Mouse (Mus musculus): ENCODE results near the gene Sgsm3.
"Not testable (repeated sequence)": the region's sequence is repeated elsewhere in the genome, so short reads cannot be mapped to it uniquely, and the experiment has no call there.

Gene Sgsm3

DNA sequence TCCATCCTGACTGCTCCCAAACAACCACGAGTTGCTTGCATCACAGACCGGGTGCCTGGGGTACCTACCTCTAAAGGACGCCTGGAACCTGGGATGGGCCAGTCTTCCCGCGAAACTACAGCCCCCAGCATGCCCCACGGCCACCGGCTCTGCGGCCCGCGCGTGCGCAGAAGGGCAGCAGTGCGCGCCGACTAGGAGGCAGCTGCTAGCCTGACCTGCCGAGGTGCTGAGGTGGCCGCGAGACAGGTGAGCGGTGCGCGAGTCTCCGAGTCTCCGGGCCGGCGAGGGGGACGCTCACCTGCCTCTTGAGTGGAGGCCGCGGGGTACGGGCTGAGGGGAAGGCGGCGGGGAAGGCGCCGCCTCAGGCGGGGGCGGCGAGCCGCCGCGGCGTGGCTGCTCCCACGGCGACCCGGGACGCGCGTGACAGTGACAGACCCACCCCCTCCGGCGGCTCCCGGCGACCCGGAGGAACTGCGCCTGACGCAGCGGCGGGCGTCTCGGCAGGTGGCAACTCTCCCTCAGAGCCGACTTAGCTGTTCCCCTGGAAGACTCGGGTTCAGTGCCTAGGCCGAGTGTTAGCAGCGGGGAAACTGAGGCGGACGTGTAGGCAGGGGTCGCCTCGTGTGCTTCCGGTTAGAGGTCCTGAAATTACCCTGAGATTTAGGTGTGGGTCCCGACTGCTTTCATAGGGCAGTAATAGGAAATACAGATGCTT is at the start of gene Sgsm3:
Sgsm3 (plus strand) TSS at position 146 of the 715 bp plus-strand sequence.
- DNase-seq (ENCODE audit: low read depth, low spot score): peak; percentile 71

DNA sequence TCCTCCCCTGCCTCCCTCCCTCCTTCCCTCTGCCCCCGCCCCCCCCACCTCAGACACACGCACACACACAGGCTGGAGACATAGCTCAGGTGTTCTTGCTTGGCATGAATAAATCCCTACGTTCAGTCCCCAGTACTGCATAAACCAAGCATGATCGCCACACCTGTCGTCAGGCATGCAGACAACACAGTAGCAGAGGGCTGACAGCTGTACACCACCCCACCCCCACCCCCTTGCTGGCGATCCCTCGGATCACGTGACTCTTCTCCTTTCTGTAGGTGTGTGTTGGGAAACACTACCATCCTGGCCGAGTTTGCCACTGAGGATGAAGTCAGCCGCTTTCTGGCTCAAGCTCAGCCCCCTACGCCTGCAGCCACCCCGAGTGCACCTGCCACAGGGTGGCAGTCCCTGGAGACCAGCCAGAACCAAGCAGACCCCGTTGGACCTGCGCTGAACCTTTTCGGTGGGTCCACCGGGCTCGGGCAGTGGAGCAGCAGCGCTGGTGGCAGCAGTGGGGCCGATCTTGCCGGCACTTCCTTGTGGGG is 48.7 kb upstream of the Sgsm3 start:
- DNase-seq (ENCODE audit: low read depth, low spot score): no peak

DNA sequence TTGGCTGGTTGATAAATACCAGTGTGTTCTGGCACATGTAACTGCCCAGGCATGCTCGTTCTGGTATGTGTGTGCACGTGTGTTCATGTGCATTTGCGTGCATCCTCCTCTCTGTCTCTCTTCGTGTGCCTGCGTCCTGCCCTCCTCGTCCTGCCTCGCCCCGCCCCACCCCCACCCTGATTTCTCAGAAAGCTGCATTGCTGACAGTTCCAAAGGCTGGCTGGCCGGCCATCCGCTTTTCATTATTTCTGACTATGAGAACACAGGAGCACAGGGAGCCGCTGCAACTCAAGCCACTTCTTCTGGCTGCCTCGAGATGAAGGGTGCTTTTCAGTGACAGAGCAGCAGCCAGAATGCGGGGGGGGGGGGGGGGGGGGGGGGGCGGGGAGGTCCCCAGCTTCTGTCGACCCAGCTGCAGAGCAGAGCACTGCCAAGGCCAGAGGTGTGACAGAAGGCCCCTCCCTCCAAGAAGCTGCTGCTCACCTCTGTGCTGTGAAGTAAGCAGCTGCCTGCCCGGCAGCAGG is 47.5 kb upstream of the Sgsm3 start:
- DNase-seq (ENCODE audit: low read depth, low spot score): no peak

DNA sequence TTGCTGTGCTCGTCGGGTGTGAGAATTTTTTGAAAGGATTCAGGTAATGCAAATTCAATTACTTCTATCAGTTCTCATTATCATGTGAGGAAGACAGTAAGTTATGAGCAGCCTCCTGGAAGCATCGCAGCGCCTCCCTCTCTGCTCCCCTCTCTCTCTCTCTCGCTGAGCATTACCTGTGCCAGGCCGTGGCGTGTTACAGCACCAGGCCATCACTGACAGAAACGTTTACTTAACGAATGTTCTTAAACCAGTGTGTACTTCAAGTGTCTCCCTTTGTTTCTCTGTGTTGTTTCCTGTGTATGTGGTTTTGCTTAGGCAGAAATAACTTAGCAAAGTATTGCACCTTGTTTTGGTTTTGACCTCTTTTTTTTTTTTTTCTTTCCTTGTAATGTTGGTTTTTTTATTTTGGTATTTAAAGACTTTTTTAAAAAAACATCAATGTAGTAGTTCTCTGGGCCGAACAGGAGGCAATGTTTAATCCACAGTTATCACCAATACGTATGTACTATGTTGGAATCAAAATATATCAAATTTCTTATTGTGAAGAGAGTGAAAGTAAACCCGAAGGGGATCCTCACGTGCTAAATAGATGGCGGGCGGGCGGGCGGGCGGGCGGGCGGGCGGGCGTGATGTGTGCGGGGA is 46.8 kb upstream of the Sgsm3 start:
- not testable (repeated sequence) for DNase-seq (ENCODE audit: low read depth, low spot score)

DNA sequence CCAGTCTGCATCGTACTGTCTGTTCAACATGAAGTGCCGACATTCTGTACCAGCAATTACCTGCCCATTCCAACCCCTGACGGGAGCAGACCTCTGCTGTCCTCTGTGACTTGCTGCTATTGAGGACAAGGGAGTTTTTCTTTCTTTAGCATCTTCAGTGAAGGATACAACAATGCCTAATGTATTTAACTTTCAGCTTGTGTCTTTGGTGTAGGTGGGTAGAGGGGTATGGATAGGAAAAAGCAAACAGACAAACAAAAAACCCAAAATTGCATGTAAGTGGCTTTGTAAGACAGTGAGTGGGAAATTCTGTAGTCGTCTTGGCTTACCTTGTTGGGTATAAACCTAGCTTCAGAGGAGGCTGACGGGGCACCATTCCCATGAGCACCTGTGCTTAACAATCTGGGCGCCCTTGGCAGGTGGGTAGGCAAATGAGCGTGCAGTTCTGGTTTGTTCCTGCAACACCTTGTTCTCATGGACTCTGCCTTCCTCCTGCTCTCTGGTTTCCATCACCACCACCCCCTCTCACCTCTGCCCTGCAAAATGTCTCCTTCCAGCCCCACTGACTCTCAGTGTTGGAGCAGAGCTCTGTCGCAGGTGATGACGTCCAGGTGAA is 46.1 kb upstream of the Sgsm3 start:
- DNase-seq (ENCODE audit: low read depth, low spot score): no peak

DNA sequence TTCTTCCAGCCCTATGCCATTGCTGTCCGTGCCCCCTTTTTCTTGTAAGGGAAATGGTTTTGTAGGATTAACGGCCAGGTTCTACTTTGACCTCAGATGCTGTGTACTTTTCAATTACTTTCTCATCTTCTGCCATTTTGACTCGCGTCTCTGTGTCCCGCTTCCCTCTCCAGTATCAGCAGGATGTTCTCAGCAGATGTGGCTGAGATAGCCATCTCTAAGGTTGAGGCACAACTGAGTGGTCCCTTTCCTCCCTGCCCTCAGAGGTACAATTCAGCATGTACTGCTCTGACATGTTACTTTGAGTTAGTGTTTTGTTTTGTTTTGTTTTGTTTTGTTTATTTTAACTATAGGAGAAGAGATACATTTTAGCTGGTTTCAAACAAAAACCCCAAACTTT is 42.7 kb upstream of the Sgsm3 start:
- DNase-seq (ENCODE audit: low read depth, low spot score): no peak

DNA sequence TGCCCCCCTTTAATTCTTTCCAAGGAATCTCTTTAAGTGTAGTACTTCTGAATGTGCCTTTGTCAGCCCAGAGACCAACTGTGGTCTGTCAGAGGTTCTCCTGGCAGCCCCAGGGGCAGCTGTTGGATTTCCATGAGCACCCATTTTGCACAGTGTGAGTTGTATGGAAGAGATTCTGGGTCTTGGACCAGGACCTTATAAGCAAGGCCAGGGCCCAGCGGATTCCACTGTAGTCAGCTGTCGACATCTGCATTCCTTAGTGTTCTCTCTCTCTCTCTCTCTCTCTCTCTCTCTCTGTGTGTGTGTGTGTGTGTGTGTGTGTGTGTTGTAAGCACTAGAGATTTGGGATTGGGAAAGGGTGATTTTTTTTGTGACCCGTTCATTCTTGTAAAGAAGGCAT is 40.9 kb upstream of the Sgsm3 start:
- no peak for DNase-seq (ENCODE audit: low read depth, low spot score)

DNA sequence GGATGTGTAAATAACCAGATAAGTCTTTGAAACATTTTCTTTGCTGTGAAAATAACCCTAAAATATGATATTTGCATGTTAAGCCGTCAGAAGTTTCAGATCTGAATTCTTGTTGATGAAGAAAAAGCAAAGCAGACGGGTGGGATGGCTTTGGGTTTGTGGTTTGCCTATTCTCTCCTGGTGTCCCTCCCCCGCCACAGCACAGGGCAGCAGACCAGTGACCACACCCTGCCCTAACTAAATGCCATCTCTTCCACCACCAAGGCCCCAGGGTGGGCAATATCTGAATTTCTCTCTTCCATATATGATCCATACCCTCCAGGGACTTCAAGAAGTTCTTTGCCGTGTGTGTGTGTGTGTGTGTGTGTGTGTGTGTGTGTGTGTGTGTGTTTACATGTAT is 39.0 kb upstream of the Sgsm3 start:
- DNase-seq (ENCODE audit: low read depth, low spot score): no peak

DNA sequence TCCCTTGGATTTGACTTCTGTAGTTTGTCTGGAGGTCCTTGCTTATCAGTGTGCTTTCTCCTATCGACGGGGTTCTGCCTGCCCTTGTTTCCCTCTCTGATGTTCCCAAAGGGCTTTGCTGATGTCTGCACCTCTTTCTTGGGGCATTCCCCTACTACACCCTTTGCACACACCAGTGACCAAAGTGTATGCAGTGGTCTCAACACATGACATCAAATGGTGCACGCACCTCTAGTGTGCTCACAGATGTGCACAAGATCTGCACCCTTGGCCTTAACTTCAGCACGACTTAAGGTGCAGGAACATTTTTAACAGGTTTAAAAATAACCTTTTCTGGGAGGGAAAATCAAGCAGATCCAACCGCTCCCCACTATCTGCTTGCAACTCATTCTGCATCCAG is 38.2 kb upstream of the Sgsm3 start:
- DNase-seq (ENCODE audit: low read depth, low spot score): no peak

DNA sequence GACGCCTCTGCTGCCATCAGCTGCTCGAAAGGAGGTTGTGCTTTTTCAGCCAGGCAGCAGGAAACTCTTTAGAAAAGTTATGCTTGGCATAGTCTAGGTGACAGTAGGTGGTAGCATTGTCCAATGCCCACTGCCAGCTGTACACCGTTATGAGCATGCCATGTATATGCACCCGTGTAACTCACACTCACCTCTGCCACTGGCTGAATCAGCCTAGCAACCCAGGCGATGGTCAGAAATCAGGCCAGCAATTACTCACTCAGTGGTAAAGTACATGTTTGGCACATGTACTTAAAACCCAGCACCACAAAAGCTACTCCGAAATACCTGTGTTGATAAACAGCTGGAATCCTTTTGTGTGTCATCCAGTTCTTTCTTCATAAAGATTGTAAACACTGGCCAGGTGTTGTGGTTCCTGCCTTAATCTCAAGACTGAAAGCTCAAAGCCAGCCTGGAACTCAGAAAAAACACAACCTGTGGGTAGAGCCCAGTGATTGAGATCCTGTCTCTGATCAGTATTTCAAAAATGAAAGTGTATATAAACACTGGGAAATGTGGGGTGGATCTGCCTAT is 36.0 kb upstream of the Sgsm3 start:
- no peak for DNase-seq (ENCODE audit: low read depth, low spot score)

DNA sequence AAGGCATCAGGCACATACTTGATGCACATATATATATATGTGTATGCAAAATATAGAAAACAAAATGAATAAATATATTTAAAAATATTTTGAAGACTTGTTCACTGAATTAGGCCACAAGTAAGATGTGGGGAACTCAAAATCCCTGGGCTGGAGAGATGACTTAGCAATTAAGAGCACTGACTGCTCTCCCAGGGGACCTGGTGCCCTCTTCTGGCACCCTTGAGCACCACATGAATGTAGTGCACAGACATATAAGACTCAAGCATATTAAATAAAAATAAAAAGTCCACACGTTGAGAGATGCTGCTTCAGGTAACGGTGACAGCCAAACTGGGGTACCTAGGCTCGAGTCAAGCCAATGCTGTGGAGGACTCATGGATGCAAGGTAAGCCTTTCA is 31.7 kb upstream of the Sgsm3 start:
- DNase-seq (ENCODE audit: low read depth, low spot score): peak; percentile 18

DNA sequence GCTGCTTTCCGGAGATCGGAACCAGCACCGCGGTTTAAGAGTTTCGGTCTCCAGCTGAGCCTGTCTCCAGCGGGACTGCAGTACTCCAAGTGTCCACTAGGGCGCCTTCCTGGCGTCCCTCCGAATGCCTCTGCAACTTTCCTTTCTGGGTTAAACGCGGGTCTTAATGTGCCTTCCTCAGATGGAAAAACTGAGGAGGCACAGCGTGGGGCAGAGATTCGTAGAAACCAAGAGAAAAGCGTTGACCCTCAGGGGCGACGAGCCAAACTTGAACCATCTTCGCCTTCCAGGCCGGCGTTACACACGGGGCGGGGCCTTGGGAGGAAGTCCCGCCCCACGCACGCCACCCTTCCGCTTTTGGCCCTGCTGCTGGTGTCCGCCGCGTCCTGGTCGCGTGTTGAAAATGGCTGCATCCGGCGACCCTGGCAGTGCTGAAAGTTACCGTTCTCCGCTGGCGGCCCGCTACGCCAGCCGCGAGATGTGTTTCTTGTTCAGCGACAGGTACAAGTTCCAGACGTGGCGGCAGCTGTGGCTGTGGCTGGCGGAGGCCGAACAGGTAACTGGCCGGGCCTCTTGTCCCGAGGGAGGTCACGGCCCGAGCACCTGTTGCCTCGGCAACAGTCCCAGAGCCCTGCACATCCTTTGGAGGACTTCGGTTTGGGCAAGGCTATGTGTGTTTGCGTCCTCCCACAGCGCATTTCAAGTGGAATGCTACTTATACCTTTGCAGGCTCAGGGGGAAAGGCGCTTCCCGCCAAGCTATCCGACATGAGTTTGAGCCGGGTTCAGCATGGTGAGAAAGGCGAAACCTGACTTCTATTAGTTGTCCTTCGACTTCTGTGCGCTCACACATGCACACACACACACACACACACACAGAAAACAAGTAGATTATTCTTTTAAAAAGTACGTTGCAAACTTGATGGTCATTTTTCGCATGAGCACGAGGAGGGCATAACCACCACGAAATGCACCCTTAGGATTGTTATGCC is 29.1 kb upstream of the Sgsm3 start, which contains the start of gene Adsl:
Adsl (plus strand) TSS at position 346 of the 991 bp plus-strand sequence.
- peak; percentile 89 for DNase-seq (ENCODE audit: low read depth, low spot score)

DNA sequence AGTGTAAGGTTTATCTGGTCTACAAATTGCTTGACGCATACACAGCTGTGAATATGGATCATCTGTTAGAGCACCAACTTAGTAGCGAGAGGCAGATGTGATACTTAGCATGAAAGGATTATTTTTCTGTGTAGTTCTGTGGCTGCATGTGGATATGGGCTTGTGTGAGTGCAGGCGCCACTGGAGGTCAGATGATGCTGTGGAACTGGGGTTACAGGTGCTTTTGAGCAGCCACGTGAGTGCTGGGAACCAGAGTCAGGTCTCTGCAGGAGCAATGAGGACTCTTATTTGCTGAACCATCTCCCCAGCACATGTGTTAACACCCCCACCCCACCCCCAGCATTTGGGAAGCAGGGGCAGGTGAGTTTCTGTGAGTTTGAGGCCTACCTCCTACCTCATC is 28.1 kb upstream of the Sgsm3 start:
- DNase-seq (ENCODE audit: low read depth, low spot score): no peak

DNA sequence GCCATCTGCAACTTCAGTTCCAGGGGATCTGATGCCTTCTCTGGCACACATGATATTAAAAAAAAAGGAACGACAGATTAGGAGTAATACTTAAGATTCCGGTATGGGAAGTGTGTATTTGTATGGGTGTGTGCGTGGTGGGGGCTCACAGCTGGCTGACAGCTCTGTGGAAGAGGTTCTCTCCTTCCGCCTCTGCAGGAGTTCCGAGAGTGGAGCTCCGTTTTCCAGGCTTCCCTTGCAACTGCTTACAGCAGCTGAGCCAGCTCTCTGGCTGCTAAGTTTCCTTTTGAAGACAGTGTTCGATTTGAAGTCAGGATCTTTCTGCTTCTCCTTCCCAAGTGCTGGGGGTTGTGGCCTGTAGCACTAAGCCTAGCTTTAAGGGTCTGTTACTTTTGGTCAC is 27.5 kb upstream of the Sgsm3 start:
- peak; percentile 18 for DNase-seq (ENCODE audit: low read depth, low spot score)

DNA sequence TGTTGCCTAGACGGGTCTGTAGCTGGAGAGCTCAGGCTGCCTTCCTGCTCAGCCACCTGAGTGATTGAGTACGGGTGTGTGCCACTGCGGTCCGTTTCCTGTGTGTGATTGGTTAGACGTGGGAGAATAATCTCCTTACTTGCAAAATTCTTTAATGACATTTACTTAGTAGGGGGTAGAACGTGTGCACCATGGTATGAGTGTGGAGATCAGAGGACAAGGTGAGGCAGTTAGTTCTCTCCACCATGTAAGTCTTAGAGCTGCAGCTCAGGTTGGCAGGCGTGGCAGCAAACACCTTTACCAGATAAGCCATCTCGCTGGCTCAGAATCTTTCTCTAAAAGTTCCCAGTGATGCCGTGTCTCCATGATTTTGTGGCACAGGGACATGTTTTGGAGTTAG is 23.6 kb upstream of the Sgsm3 start:
- DNase-seq (ENCODE audit: low read depth, low spot score): no peak

DNA sequence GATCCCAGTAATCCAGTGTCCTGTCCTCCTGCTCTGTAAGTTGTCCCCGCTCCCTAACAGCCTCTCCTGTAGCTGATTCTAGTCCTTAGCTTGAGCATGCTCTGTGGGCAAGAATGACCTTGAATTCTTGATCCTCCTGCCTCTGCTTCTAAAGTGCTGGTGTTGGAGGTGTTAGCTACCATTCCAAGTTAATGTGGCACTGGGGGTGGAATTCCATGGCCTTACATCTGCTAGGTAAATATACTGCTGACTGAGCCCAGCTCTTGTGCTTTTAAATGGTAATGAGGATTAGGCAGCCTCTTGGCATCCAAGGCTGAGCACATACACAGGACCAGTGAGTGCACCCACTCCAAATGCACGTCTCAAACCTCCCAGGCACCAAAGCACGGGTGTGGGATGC is 22.7 kb upstream of the Sgsm3 start:
- DNase-seq (ENCODE audit: low read depth, low spot score): peak; percentile 19

DNA sequence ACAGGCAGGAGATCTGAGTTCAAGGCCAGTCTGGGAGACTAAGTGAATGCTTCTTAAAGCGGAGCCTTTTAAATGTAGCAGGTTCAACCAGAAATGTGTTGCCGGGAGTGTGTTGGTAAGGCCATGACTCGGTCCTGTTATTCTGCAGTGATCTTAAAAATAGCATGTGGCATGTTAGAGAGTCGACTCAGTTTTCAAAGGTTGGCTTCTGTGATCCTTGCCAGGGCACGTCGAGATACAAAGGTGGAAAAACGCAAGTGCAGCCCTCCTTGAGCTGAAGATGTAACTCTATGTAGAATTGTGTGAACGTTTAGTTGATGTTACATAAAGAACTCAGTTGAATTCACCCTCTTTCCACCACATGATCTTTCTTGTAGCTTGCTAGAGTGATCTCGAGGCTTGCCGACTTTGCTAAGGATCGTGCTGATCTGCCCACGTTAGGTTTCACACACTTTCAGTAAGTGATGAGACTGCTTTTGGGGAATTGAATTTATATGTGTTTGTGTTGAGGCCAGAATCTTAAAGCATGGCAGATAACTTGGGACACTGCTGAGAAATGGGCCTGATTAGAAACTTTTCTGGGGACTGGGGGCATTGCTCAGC is 21.6 kb upstream of the Sgsm3 start:
- DNase-seq (ENCODE audit: low read depth, low spot score): peak; percentile 51

DNA sequence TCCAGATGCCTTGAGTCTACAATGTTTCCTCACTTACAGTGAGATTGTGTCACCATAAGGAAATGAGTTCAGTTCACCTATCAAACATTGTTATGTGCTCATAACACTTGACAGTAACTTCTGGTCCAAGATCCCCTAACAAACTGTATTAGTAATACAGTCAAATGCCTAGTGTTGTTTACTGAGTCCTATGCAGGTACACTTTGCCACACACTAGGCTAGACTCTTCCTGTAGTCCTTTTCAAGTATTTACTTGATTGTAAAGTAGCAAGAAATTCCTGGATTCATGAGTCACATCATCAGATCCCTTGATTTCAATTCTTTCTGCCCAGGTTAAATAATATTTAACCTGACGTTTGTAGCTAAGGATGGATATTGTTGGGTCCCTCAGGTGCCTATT is 8.2 kb upstream of the Sgsm3 start:
- no peak for DNase-seq (ENCODE audit: low read depth, low spot score)

DNA sequence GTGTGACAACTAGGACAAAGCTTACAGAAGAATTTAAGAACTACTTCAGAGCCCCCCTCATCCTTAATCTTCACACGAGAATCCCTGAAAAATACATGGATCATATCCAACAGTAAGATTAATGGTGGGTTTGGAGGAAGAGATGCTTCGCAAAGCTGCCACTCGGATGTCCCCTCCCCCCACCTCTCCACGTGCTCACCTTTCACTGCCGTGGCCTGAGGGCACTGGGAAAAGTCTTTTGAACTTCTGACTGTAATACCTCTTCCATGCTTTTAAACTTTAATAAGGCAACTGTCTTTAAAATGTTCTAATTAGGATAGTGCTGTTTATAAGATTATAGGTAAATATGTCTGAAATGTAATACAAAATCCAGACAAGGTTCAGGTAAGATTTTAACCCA is 3.3 kb upstream of the Sgsm3 start:
- DNase-seq (ENCODE audit: low read depth, low spot score): no peak

DNA sequence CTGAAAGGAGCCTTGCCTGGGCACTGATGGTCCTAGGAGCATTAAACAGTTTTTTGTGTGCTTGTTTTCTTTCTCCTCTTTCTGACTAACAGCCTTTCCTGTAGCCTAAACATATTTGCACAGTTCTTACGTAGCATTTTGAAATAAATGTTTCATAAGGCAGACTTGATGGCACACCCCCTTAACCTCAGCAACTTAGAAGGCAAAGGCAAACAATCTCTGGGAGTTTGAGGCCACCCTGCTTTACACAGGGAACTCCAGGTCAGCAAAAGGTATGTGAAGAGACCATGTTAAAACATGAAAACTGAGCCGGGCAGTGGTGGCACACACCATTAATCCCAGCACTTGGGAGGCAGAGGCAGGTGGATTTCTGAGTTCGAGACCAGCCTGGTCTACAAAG is 1.9 kb upstream of the Sgsm3 start:
- no peak for DNase-seq (ENCODE audit: low read depth, low spot score)

DNA sequence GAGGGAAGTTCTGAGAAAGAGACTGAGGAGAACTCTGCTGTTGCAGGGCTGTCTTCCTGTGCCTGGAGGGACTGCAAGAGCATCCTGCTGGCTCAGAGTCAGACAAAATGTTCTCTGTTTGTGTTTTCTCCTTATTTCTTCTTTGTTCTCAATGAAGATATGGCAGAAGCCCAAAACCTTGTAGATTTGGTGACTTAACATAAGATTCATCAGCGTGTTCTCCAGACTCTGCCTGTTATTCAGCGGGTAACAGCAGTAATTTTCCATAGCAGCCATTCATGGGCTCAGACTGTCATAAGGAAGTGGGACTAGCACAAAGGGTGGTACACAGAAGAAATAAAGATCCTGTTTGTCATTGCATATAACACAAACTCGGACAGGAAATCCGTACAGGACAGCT is 2.0 kb downstream of the Sgsm3 start:
- DNase-seq (ENCODE audit: low read depth, low spot score): no peak

Measured in telencephalon, adult 2 months (tissue).